Mouse (Mus musculus): ENCODE results near the gene Ptprd.

GRCm38 (mm10) chr4:77613129-77613528, 598.6 kb downstream of the Ptprd start:
- TF ChIP-seq CTCF (IDR thresholded peaks at IDR 0.05; ENCODE audit: insufficient read depth, low read depth, low read length), result no peak
- TF ChIP-seq POLR2A (IDR thresholded peaks at IDR 0.05; ENCODE audit: insufficient read depth, low read depth, low read length), result no peak

Data from olfactory bulb, adult 2 months (tissue).